Mouse (Mus musculus) embryonic fibroblast, embryonic 13.5 days (primary cell): ENCODE results near the gene Tcf19. TPM values are rescaled to one million over a fixed set of nuclear protein-coding genes. Genes with fewer than 3 reads are reported as not detected.

Experiments
- H3K27ac ChIP-seq: 2 replicates; pipeline ENCODE4 v1.5.1; 2012; ENCODE audit warnings: low read length, control low read depth, inconsistent platforms; ENCODE audit not compliant: insufficient read depth
- H3K4me1 ChIP-seq: 2 replicates; pipeline ENCODE4 v1.6.1; 2011; ENCODE audit warnings: low read length; ENCODE audit not compliant: control insufficient read depth, insufficient read depth
- H3K4me3 ChIP-seq: 2 replicates; pipeline ENCODE4 v1.5.1; 2011; ENCODE audit warnings: mild to moderate bottlenecking, control low read depth, low read length; ENCODE audit not compliant: insufficient read depth
- CTCF ChIP-seq: IDR thresholded peaks from 2 replicates; pipeline ENCODE4 v1.5.1; 2011; ENCODE audit warnings: mild to moderate bottlenecking, control low read depth, low read length, moderate library complexity, borderline replicate concordance; ENCODE audit not compliant: insufficient read depth
- POLR2A ChIP-seq: IDR thresholded peaks from 2 replicates; pipeline ENCODE4 v1.6.1; 2011; ENCODE audit warnings: low read depth, mild to moderate bottlenecking, control low read depth, low read length, moderate library complexity
- polyA plus RNA-seq: library from polyadenylated mRNA; stranded (reverse); fragments of >200 nt; gene quantifications from 2 replicates; pipeline ENCODE4 v1.2.4, GENCODE M21; 2011; ENCODE audit warnings: low read depth; ENCODE audit not compliant: missing spikeins, insufficient read length

The Tcf19 gene
- 25.5 and 30.6 TPM in 2 replicates for polyA plus RNA-seq

GRCm38 (mm10) chr17:35516652-35517500, at the start of gene Tcf19, which contains the start of gene Cchcr1:
Gene Tcf19 (minus strand): TSS chr17:35516824.
Gene Cchcr1 (plus strand): TSS chr17:35517100.
- H3K4me3 ChIP-seq = peak within 1 kb of the TSS; percentile 62
- peaks cover 18% of the 10 kb centered on the region for H3K4me1 ChIP-seq
- peak; percentile 54 for TF ChIP-seq POLR2A
- no peak for TF ChIP-seq CTCF
- H3K27ac ChIP-seq = peak within 1 kb of the TSS; percentile 48

GRCm38 (mm10) chr17:35558216-35558615, 41.6 kb upstream of the Tcf19 start:
- Histone ChIP-seq H3K27ac (no peak overlapping the region), H3K4me3 (no peak overlapping the region), H3K4me1 (peaks cover 3% of the 10 kb centered on the region; the same call in 1 of the 2 replicates)
- TF ChIP-seq CTCF = no peak
- TF ChIP-seq POLR2A = no peak

GRCm38 (mm10) chr17:35557351-35557750, 40.7 kb upstream of the Tcf19 start:
- peaks cover 3% of the 10 kb centered on the region; the same call in 1 of the 2 replicates for H3K4me1 ChIP-seq
- H3K4me3 ChIP-seq = no peak overlapping the region
- H3K27ac ChIP-seq = peak overlapping the region; percentile 77
- TF ChIP-seq CTCF (no peak), POLR2A (no peak)

GRCm38 (mm10) chr17:35556812-35557211, 40.2 kb upstream of the Tcf19 start:
- no peak for TF ChIP-seq POLR2A
- peak; percentile 59; the same call in 1 of the 2 replicates for TF ChIP-seq CTCF
- no peak overlapping the region for H3K4me3 ChIP-seq
- H3K4me1 ChIP-seq = peaks cover 3% of the 10 kb centered on the region; the same call in 1 of the 2 replicates
- H3K27ac ChIP-seq = peak overlapping the region; percentile 77

- H3K4me3 ChIP-seq = no peak overlapping the region
- no peak for TF ChIP-seq POLR2A
- H3K27ac ChIP-seq = peak overlapping the region; percentile 77; the same call in 1 of the 2 replicates
- H3K4me1 ChIP-seq = peaks cover 3% of the 10 kb centered on the region
Measured at GRCm38 (mm10) chr17:35556186-35556765, 39.7 kb upstream of the Tcf19 start.

GRCm38 (mm10) chr17:35554761-35555397, 38.3 kb upstream of the Tcf19 start:
- Histone ChIP-seq H3K4me1 (peaks cover 6% of the 10 kb centered on the region), H3K4me3 (no peak overlapping the region), H3K27ac (no peak overlapping the region)
- no peak for TF ChIP-seq POLR2A
- no peak for TF ChIP-seq CTCF

GRCm38 (mm10) chr17:35554321-35554720, 37.7 kb upstream of the Tcf19 start:
- no peak overlapping the region for H3K27ac ChIP-seq
- no peak overlapping the region for H3K4me3 ChIP-seq
- TF ChIP-seq CTCF = no peak
- TF ChIP-seq POLR2A = no peak
- peaks cover 6% of the 10 kb centered on the region for H3K4me1 ChIP-seq

- H3K27ac ChIP-seq = no peak within 1 kb of the TSS
- no peak within 1 kb of the TSS for H3K4me3 ChIP-seq
- no peak for TF ChIP-seq CTCF
- TF ChIP-seq POLR2A = no peak
- peaks cover 4% of the 10 kb centered on the region for H3K4me1 ChIP-seq
Measured at GRCm38 (mm10) chr17:35551881-35552414, 35.3 kb upstream of the Tcf19 start, which contains the start of gene Cdsn. Gene Cdsn (plus strand): TSS chr17:35552128.

GRCm38 (mm10) chr17:35550871-35551270, 34.2 kb upstream of the Tcf19 start:
- Histone ChIP-seq H3K4me1 (peaks cover 4% of the 10 kb centered on the region), H3K4me3 (no peak overlapping the region), H3K27ac (no peak overlapping the region)
- TF ChIP-seq CTCF (no peak), POLR2A (no peak)
